Mouse (Mus musculus) cerebellum, adult 9-10 months (tissue): ENCODE data around the gene Cxcr6.

Experiments
- DNase-seq: peaks from one replicate; pipeline ENCODE4 v3.0.0; 2022

The Cxcr6 gene

GRCm38 (mm10) chr9:123828916-123829315 lies 22.6 kb downstream of the Cxcr6 start:
- peak; percentile 90 for DNase-seq

GRCm38 (mm10) chr9:123835851-123836250 lies 29.6 kb downstream of the Cxcr6 start:
- no peak for DNase-seq

GRCm38 (mm10) chr9:123840243-123840642 lies 34.0 kb downstream of the Cxcr6 start:
- no peak for DNase-seq

- no peak for DNase-seq
Observed at GRCm38 (mm10) chr9:123844468-123844867, 38.2 kb downstream of the Cxcr6 start.

- no peak for DNase-seq
Observed at GRCm38 (mm10) chr9:123845120-123845519, 38.8 kb downstream of the Cxcr6 start.

GRCm38 (mm10) chr9:123846490-123846889 lies 40.2 kb downstream of the Cxcr6 start:
- DNase-seq = no peak

GRCm38 (mm10) chr9:123849976-123850695 lies 43.9 kb downstream of the Cxcr6 start:
- DNase-seq = peak; percentile 38

- no peak for DNase-seq
Observed at GRCm38 (mm10) chr9:123850705-123851061, 44.4 kb downstream of the Cxcr6 start.

GRCm38 (mm10) chr9:123851062-123851712 lies 44.9 kb downstream of the Cxcr6 start:
- peak; percentile 67 for DNase-seq

GRCm38 (mm10) chr9:123851713-123852448 lies 45.6 kb downstream of the Cxcr6 start, which contains the start of gene Fyco1:
TSS of gene Fyco1 (minus strand) at chr9:123851899.
- peak; percentile 99 for DNase-seq

- DNase-seq = peak; percentile 52
Observed at GRCm38 (mm10) chr9:123852449-123853390, 46.4 kb downstream of the Cxcr6 start.

- no peak for DNase-seq
Observed at GRCm38 (mm10) chr9:123856836-123857235, 50.6 kb downstream of the Cxcr6 start.
